Mouse (Mus musculus): ENCODE data around the gene Cyp4a10. TPM values are rescaled to one million over a fixed set of nuclear protein-coding genes. Genes with fewer than 3 reads are reported as not detected.
"Not testable (repeated sequence)": the region's sequence is repeated elsewhere in the genome, so short reads cannot be mapped to it uniquely, and the experiment has no call there.

The Cyp4a10 gene
- not detected for total RNA-seq (2021)

DNA sequence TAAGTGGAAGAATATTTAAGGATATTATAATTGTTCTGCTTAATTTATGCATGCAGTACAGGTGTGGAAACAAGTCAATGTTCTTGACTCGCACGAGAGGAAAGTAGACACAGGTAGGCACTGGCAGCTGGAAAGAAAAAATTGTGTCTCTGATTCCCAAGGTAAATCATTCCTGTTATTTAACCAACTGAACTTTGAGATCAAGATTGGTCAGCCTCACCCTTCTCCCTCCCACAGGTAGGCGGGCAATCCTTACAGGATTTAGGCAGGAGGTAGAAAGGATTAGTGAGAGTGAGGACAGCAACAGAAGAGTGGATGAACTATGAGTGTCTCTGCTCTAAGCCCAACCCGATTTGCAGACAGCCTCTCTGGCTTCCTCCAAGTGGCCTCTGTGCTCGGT is at the start of gene Cyp4a10:
TSS of gene Cyp4a10 (plus strand) at position 265 of the 400 bp plus-strand sequence.
- intact Hi-C loops (cut with DNase I): not testable (repeated sequence)

DNA sequence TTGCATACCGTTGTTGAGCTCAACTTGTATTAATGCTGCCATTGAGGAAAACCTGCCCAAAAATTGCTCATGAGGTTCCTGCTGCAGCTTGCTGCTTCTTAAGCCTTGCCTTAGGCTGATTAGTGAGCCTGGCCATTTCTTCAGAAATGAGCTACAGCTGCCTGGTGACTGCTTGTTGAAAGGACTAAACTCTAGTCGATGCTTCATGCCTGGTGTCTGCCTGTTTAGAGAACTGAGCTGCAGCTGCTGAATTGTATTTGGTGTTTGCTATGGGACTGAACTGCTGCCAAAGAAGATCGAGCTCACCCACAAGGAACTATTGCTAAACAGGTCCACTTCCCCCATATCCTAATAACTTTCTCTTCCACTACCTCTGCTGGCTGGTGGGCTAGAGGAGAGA is 44.5 kb upstream of the Cyp4a10 start:
- not testable (repeated sequence) for DNase-seq (ENCODE audit: low spot score)

More for the DNA sequence above, at the start of gene Cyp4a10:
- DNase-seq (ENCODE audit: low spot score): not testable (repeated sequence)

DNA sequence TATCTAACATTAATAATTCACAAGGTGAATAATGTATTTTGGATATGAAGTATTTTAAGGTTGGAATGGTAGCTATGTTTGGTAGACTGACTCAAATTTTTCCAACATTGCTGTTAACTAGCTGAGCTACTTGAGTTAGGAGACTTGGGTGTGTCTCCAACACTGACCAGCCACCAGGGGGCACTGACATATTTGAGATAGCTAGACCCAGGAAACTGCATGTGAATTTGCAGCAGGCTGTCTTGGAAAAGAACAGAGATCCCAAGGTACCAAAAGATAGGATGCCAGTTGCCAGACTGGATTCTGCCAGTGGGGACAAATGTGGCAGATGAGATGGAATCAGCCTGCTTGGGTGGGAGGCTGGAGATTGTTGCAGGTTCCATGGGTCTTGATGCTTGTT is 42.0 kb upstream of the Cyp4a10 start:
- intact Hi-C loops (cut with DNase I): loop anchor here (5.0 kb wide), 1 partner anchor 171 kb away; the partner anchor contains the start of gene Cyp4b1
- not testable (repeated sequence) for DNase-seq (ENCODE audit: low spot score)

More for the DNA sequence above, 44.5 kb upstream of the Cyp4a10 start:
- intact Hi-C loops (cut with DNase I): not testable (repeated sequence)

DNA sequence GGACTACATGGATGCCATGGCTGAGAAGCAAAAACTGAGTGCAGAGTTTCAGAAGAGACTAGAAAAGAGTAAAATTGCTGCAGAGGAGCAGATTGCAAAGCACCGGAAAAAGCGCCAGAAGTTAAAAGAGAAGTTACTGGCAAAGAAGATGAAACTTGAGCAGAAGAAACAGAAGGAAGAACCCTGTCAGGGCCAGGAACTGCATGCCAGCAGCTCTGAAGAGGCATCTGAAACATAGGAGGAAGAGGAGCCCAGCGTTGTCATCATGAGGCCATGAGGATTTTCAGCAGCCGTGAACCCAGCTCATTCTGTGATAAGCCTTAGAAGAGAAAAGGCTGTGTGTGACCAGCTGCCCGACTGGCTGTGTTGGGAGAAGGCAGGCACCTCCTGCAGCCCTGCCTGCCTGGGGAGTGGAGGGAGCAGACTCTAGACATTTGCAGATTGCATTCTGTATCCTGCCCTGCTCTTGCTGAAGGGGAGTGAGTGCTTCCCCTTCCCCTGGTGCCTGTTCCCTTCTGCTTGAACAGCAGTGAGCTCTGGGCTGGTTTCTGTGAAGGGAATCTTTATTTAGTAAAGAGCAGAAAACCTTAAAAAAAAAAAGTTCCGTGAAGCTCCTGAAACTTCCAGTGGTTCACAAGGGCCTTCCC is 36.9 kb upstream of the Cyp4a10 start:
- intact Hi-C loops (cut with DNase I): no loop called here
- DNase-seq (ENCODE audit: low spot score): no peak

DNA sequence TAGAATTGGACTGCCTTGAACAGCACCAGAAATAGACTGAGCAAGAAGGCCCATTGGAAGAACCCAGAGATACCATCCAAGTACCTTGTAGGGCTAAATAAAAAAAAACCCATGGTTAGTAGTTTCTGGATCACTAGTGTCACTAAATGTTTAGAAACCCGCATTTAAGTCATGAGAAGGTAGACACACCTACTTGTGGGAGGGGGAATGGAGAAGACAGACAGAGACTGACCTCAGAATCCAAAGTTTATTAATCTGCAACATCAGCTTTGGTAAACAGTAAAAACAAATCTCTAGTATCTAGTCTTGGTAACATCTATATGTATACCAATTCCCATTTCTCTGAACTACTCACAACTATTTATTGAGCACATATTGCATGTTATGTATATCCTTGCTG is 22.1 kb upstream of the Cyp4a10 start, which contains the start of gene Cyp4a14:
TSS of gene Cyp4a14 (minus strand) at position 142 of the 400 bp plus-strand sequence.
- no peak for DNase-seq (ENCODE audit: low spot score)
- intact Hi-C loops (cut with DNase I): no loop called here

DNA sequence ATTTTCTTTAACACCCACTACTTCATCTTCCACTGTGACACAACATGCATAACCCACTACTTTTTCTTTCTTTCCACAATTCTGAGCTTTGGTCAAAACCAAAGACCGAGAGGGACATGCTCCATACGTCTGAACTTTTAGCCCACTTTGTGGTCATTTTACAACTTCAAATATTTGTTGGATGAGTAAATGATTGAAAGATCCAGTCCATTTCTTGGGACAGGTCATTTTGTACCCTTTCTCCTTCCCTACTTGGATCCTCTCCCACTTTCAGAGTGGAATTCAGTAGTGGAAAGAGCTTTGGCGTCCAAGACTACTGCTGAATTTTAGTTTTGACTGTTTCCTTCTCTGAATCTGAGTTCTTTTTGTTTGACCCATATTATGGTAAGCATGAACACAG is 20.6 kb upstream of the Cyp4a10 start:
- no peak for DNase-seq (ENCODE audit: low spot score)
- intact Hi-C loops (cut with DNase I): no loop called here

DNA sequence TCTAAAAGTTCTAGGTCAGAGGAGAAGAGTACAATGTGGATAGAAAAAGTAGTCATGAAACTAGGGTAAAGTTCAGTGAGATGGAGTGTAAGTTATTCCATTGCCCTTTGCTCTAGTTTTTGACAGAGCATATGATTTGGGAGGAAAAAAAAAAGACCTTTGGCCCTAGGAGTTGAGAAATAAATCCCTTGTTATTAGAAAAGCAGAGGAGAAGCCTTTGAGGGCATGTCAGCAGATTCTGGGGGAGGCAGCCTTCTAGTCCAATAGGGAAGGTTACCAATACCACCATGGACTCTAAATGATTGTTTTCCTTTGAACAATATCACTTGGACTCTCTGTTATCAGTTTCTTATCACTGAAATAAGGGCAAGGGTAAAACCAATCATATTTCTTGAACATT is 4.1 kb upstream of the Cyp4a10 start:
- DNase-seq (ENCODE audit: low spot score); intact Hi-C loops (cut with DNase I): not testable (repeated sequence)

DNA sequence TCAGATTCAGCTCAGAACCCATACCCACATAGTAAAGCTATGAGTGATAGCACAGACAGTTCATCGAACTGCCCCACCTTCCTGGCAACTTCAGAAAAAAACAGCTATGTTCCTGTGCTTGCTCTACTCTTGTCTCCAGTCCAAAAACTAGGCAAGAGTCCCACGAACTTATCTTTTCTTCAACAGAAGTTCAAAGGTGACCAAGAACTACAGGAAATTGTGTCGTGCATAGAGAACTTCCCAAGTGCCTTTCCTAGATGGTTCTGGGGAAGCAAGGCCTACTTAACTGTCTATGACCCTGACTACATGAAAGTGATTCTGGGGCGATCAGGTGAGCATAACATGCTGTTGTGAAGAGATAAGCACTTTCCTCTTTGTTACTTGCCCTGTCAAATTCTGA is 1.4 kb downstream of the Cyp4a10 start:
- intact Hi-C loops (cut with DNase I): no loop called here

DNA sequence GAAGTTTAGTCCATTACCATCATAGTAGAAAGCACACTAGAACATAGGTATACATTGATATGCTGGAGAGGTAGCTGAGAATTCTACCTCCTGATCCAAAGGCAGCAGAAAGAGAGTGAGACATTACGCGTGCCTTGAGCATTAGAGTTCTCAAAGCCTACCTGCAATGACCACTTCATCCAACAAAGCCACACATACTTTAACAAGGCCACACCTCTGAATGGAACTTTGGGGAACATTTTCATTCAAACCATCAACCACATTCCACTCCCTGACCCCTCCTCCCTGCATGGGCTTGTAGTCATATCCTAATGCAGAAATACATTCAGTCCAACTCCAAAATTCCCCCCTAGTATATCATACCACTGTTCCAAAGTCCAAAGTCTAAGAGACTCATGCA is 3.7 kb downstream of the Cyp4a10 start:
- intact Hi-C loops (cut with DNase I): loop anchor here (5.0 kb wide), 1 partner anchor 81 kb away; the partner anchor contains the start of gene Cyp4a32
- no peak for DNase-seq (ENCODE audit: low spot score)

More for the DNA sequence above, 1.4 kb downstream of the Cyp4a10 start:
- DNase-seq (ENCODE audit: low spot score): no peak

DNA sequence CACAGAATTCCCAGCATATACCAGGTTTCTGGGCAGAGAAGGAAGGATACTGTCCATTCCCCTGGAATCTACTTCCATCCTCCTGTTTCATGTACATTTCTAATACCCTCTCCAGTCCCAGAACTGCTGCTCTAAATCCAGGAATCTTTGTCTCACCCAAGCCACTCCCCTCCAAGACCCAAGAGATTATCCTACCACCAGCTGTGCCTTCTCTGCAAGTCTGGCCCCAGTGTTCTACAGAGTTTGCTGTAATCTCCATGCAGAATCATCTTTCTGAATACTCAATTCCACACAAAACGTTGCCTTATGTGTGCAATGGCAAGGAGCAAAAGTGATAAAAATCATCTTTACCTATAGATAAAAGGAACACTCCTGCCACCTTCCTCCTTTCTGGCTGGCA is 27.0 kb downstream of the Cyp4a10 start:
- DNase-seq (ENCODE audit: low spot score): no peak
- intact Hi-C loops (cut with DNase I): no loop called here

DNA sequence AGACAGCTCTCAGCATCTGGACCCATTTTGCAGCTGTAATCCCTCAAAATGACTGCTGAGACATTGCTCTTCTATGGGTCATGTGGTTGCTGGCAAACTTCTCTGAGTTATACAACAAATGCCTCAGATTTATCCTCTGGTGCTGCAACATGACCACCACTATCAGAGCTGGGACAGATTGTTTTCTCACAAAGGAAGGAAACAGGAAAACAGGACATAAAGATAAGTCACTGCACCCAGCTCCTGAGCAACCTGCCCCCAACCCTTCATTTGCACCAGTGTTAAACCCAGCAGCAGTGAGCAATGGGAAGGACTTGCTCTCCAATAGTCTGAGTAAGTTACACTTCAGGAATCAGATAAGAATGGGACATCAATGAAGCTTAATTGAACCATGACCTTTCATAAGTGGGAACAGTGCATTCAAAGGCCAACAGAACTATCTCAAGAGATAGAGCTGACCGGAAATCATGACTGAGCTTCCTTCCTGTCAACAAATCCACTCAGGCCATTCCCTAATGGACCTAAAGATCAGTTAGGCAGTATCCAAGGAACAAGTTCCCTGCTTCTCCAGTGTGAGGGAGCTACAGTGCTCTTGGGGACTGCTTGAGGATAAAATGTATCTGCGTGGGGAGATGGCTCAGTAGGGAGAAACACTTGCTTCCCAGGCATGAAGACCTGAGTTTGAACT is 28.2 kb downstream of the Cyp4a10 start:
- intact Hi-C loops (cut with DNase I): no loop called here
- DNase-seq (ENCODE audit: low spot score): no peak

DNA sequence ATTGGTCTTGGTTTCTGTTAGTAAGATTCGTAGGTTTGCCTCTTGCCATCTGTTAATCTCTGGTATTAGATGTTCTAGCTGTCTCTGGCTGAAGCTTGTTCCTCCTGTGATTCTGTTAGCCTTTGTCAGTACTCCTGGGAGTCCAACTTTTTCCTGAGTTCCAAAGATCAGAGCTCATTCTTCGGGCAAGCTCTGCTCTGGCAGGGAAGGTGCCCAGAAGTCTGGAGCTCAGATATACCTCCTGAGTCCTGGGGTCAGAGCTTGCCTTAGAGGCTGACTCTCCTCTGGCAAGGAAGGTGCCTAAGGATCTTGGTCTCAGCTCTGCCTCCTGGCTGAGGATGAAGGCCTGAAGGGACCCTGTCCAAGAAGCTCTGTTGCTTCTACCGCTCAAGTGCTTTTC is 34.7 kb downstream of the Cyp4a10 start:
- no peak for DNase-seq (ENCODE audit: low spot score)
- intact Hi-C loops (cut with DNase I): no loop called here

DNA sequence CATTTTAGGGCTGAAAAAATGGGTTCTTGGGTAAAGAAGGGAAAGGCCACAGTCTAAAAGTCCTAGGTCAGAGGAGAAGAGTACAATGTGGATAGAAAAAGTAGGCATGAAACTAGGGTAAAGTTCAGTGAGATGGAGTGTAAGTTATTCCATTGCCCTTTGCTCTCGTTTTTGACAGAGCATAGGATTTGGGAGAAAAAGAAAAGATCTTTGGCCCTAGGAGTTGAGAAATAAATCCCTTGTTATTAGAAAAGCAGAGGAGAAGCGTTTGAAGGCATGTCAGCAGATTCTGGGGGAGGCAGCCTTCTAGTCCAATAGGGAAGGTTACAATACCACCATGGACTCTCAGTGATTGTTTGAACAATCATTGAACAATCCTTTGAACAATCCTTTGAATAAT is 37.4 kb downstream of the Cyp4a10 start:
- intact Hi-C loops (cut with DNase I): no loop called here

DNA sequence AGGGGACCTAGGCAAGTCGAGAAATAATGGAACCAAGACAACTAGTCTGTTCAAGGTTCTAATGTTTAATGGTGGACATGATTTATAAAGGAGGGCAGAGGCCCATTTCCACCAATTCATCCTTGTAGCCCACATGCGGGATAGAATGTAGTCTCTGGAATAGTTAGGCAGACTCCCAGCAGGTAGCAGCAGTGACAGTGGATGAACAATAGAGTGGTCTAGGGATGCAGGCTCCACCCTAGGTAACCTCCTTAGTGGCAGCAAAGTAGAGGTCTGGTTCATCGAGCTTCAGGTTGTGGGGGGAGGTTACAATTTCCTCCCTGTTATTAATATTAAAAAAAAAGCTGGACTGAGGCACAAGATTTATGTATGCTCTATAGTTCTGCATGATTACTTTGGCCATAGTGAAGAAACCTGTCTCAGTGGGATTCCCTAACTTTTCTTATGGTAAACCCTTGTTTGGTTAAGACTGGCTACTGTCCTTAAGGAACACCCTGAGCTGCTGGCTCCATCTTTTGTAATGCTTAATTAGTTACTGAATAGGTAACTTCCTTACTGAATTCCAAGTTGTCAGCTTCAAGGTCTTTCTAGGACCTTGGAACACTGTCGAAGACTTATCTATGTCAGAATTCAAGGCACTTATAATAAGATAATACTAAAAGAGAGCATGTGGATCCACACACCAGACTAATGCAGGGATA is 39.9 kb downstream of the Cyp4a10 start:
- no peak for DNase-seq (ENCODE audit: low spot score)
- intact Hi-C loops (cut with DNase I): no loop called here

More for the DNA sequence above, 37.4 kb downstream of the Cyp4a10 start:
- no peak for DNase-seq (ENCODE audit: low spot score)

DNA sequence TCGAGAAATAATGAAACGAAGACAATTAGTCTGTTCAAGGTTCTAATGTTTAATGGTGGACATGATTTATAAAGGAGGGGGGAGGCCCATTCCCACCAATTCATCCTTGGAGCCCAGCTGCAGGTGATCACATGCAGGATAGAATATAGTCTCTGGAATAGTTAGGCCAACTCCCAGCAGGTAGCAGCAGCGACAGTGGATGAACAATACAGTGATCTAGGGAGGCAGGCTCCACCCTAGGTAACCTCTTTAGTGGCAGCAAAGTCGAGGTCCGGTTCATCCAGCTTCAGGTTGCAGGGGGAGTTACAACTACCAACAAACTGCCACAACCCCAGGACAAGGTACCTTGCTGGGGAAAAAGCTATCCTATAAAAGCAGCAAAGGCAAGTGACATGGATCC is 43.2 kb downstream of the Cyp4a10 start:
- intact Hi-C loops (cut with DNase I); DNase-seq (ENCODE audit: low spot score): not testable (repeated sequence)

DNA sequence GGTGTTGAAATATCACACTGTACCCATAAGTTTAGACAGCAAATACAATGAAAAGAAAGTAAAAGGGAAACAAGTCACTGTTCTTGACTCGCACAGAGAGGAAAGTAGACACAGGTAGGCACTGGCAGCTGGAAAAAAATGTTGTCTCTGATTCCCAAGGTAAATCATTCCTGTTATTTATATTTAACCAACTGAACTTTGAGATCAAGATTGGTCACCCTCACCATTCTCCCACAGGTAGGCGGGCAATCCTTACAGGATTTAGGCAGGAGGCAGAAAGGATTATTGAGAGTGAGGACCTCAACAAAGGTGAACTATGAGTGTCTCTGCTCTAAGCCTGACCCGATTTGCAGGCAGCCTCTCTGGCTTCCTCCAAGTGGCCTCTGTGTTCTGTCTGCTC is 45.3 kb downstream of the Cyp4a10 start, which contains the start of gene Cyp4a31:
TSS of gene Cyp4a31 (plus strand) at position 249 of the 400 bp plus-strand sequence.
- intact Hi-C loops (cut with DNase I): no loop called here
- no peak for DNase-seq (ENCODE audit: low spot score)

DNA sequence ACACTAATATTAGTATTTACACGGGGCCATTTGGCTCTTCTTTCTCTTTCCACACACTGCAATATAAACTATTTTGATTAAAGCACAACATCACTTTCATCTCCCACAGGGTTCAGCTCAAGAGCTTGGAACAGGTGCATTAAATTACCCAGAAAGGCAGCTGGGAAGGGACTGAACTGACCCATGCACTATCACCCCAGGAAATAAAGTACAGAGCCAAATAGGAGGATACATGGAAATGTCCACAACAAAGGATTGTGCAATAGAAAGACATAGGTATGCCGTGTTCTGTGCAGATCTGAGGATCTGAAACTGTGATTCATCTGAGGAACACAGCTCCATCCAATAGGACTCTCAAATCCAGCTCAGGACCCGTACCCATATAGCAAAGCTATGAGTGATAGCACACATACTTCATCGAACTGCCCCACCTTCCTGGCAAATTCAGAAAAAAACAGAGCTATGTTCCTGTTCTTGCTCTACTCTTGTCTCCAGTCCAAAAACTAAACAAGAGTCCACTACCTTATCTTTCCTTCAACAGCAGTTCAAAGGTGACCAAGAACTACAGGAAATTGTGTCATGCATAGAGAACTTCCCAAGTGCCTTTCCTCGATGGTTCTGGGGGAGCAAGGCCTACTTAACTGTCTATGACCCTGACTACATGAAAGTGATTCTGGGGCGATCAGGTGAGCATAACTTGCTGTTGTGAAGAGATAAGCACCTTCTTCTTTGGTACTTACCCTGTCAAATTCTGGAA is 46.6 kb downstream of the Cyp4a10 start:
- DNase-seq (ENCODE audit: low spot score); intact Hi-C loops (cut with DNase I): not testable (repeated sequence)

DNA sequence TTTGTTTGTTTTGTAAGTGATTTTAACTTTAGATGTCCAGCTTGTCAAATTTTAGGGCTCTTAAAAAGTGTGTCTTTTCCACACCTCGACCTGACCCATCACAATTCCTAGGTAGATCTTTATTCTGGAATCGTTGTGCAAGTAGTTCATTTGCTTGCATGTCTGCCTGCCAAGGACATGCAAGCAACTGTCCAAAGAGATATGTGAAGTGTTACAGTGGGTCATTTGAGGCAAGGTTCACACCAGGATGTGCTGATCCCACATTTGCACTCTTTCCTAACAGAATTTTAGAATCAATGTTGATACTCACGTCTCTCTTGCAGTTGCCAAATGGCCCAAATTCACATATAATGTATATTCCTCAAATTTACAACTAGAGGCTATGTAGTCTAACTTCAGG is 57.2 kb downstream of the Cyp4a10 start:
- DNase-seq (ENCODE audit: low spot score): no peak
- intact Hi-C loops (cut with DNase I): no loop called here

DNA sequence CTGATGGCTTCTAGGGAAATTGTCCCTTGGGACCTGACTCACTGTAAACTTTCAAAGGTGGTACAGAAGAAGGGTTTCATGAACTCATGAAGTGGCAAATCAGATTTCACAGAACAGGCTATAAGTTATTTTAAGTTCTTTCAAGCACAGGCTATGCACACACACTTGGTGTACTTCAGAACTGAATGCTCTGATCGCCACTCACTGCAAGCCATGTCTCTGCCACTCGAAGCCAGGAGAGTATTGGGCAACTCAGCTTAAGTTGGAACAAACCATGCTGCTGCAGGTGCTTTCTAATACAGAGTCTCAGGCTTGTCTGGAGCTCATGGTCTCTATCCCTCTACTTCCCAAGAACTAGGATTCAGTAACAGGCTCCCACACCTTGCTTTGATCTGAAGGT is 57.7 kb downstream of the Cyp4a10 start:
- DNase-seq (ENCODE audit: low spot score): no peak
- intact Hi-C loops (cut with DNase I): no loop called here

DNA sequence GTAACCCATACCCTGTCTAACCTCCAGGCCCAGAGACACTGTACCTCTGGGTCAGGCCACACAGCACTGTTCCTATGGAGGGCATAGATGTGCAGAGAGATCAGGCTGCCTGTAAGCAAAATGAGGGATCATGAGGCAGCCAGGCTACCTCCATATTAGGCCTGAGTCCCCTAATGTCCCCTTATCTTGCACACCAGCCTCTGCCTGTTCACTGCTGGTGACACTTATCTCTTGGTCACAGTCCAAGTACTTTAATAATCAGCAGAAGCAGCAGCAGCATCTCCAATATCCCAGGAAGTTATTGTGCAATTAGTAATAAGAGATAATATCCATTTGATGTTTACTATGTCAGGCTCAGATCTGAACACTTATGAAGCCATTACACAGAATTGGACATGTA is 65.0 kb downstream of the Cyp4a10 start:
- intact Hi-C loops (cut with DNase I): no loop called here
- DNase-seq (ENCODE audit: low spot score): no peak

Data from heart, postnatal 25 days (tissue).